Mouse (Mus musculus) MEL (cell line): ENCODE measurements around the gene Olfr10. TPM values are rescaled to one million over a fixed set of nuclear protein-coding genes. Genes with fewer than 3 reads are reported as not detected.

ENCODE experiments used
- DNase-seq: peaks from one replicate; pipeline ENCODE4 v3.0.0; 2011; ENCODE audit warnings: low read depth, low spot score
- H3K27ac ChIP-seq: 2 replicates; pipeline ENCODE4 v1.5.1; 2012; ENCODE audit warnings: low read depth, mild to moderate bottlenecking, control low read depth, low read length, moderate library complexity; ENCODE audit not compliant: control insufficient read depth
- H3K27me3 ChIP-seq, 2 experiments: fragments of 150-350 bp in 1 of 2; sonication (generic) in 1 of 2; 2 replicates each; pipeline ENCODE4 v1.6.1; 2012; ENCODE audit warnings: low read length in 2 of 2, mild to moderate bottlenecking in 2 of 2, improper control_type of control experiment in 1 of 2, moderate library complexity in 1 of 2; ENCODE audit not compliant: insufficient read depth in 2 of 2, control insufficient read depth in 1 of 2
- H3K36me3 ChIP-seq, 2 experiments: 2 replicates each; pipeline ENCODE4 v1.6.1; 2012 to 2014; ENCODE audit warnings: low read length in 2 of 2, improper control_type of control experiment in 1 of 2, inconsistent platforms in 1 of 2, mild to moderate bottlenecking in 1 of 2; ENCODE audit not compliant: insufficient read depth in 2 of 2, control insufficient read depth in 1 of 2
- H3K4me1 ChIP-seq, 2 experiments: fragments of 150-350 bp in 1 of 2; sonication (generic) in 1 of 2; 2 replicates each; pipeline ENCODE4 v1.6.1; 2012; ENCODE audit warnings: low read length in 2 of 2, improper control_type of control experiment in 1 of 2, mild to moderate bottlenecking in 1 of 2; ENCODE audit not compliant: insufficient read depth in 2 of 2, control insufficient read depth in 1 of 2
- H3K4me3 ChIP-seq, 2 experiments: fragments of 150-350 bp in 1 of 2; sonication (generic) in 1 of 2; 2 replicates each; pipeline ENCODE4 v1.5.1; 2012; ENCODE audit warnings: low read depth in 2 of 2, low read length in 2 of 2, mild to moderate bottlenecking in 2 of 2, moderate library complexity in 2 of 2, control low read depth in 1 of 2, improper control_type of control experiment in 1 of 2; ENCODE audit not compliant: control insufficient read depth in 1 of 2, insufficient read depth in 1 of 2
- H3K79me2 ChIP-seq: 2 replicates; pipeline ENCODE4 v1.6.1; 2012; ENCODE audit warnings: mild to moderate bottlenecking, low read length, moderate library complexity; ENCODE audit not compliant: control insufficient read depth, poor library complexity, insufficient read depth
- H3K9ac ChIP-seq: 2 replicates; pipeline ENCODE4 v1.6.1; 2012; ENCODE audit warnings: low read depth, mild to moderate bottlenecking, control low read depth, low read length, moderate library complexity; ENCODE audit not compliant: control insufficient read depth, poor library complexity, severe bottlenecking
- H3K9me3 ChIP-seq: fragments of 150-350 bp; sonication (generic); replicated peaks from 2 replicates; pipeline ENCODE4 v1.6.1; 2012; ENCODE audit warnings: mild to moderate bottlenecking, low read length, improper control_type of control experiment, moderate library complexity; ENCODE audit not compliant: insufficient read depth
- BHLHE40 ChIP-seq: IDR thresholded peaks from 2 replicates; pipeline ENCODE4 v1.6.1; 2012; ENCODE audit warnings: low read depth, mild to moderate bottlenecking, inconsistent platforms, low read length, improper control_type of control experiment, borderline replicate concordance
- ELF1 ChIP-seq: IDR thresholded peaks from 2 replicates; pipeline ENCODE4 v1.6.1; 2014; ENCODE audit warnings: low read depth, mild to moderate bottlenecking, inconsistent platforms, low read length, improper control_type of control experiment, moderate library complexity
- ETS1 ChIP-seq: IDR thresholded peaks from 2 replicates; pipeline ENCODE4 v1.6.1; 2012; ENCODE audit warnings: low read depth, mild to moderate bottlenecking, inconsistent platforms, low read length, improper control_type of control experiment, moderate library complexity
- HCFC1 ChIP-seq: IDR thresholded peaks from 2 replicates; pipeline ENCODE4 v1.6.1; 2012; ENCODE audit warnings: low read depth, mild to moderate bottlenecking, inconsistent platforms, low read length, improper control_type of control experiment, moderate library complexity
- MYB ChIP-seq: IDR thresholded peaks from 2 replicates; pipeline ENCODE4 v1.6.1; 2011; ENCODE audit warnings: mild to moderate bottlenecking, low read depth, low read length, improper control_type of control experiment
- NELFE ChIP-seq: IDR thresholded peaks from 2 replicates; pipeline ENCODE4 v1.6.1; 2011; ENCODE audit warnings: low read depth, low read length, improper control_type of control experiment
- TBP ChIP-seq: IDR thresholded peaks from 2 replicates; pipeline ENCODE4 v1.8.0; 2011; ENCODE audit warnings: low read depth, low read length, improper control_type of control experiment
- TCF12 ChIP-seq: IDR thresholded peaks from 2 replicates; pipeline ENCODE4 v1.6.1; 2014; ENCODE audit warnings: low read depth, mild to moderate bottlenecking, inconsistent platforms, low read length, improper control_type of control experiment, moderate library complexity
- ZC3H11A ChIP-seq: IDR thresholded peaks from 2 replicates; pipeline ENCODE4 v1.6.1; 2012; ENCODE audit warnings: low read depth, mild to moderate bottlenecking, inconsistent platforms, low read length, improper control_type of control experiment
- ZNF384 ChIP-seq: IDR thresholded peaks from 2 replicates; pipeline ENCODE4 v1.6.1; 2012; ENCODE audit warnings: low read depth, mild to moderate bottlenecking, inconsistent platforms, low read length, improper control_type of control experiment
- polyA plus RNA-seq, 2 experiments: library from polyadenylated mRNA; stranded (reverse) in 1 of 2; unstranded in 1 of 2; fragments of >175 nt in 1 of 2; fragments of >200 nt in 1 of 2; gene quantifications; 2 replicates each; pipeline versions ENCODE4 v1.2.1 to v1.2.4; 2012; ENCODE audit warnings: low replicate concordance in 2 of 2, low read depth in 1 of 2; ENCODE audit not compliant: insufficient read length in 2 of 2, insufficient read depth in 1 of 2, missing spikeins in 1 of 2
- total RNA-seq: library from RNA; depleted of rRNA; stranded (reverse); fragments of 300-350 nt; gene quantifications from 2 replicates; pipeline ENCODE4 v1.2.3, GENCODE M21; 2012; rRNA removed

Olfr10 gene
- total and polyA plus RNA-seq, 3 experiments, result not detected

DNA sequence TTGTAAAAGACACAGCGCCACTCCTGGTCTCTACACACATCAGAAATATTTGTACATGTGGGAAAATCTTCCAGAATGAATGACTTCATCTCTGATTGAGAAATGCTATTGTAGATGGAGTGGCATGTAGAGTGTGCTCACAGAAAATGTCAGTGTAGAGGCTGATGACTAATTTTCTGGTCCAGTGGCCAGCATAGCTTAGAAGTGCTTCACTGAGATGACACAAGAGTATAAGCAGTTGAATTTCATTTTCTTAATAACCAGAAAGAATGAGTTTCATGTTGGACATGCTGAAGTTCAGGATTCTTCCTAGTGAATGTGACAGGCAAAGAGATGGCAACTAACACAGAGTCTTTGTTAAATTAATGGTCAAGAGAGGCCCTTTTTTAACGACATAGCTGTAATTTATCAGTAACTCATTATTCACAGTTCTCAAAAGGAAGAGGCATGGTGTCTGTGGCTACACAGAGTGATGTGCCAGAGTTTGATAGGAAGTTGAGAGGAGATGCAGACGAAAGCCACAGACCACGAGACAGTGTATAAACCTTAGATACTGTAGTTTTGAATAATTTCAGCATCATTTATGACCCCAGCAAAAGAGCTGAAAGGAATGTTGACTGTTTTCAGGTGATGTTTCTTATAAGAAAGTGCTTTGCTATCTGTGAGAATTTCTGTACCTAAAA, 32.8 kb downstream of the Olfr10 start:
- DNase-seq, result no peak
- no peak overlapping the region for H3K9ac ChIP-seq
- H3K27ac ChIP-seq, result no peak overlapping the region
- H3K4me1 ChIP-seq, result no peaks in the 10 kb centered on the region
- no peak overlapping the region for H3K4me3 ChIP-seq
- H3K27me3 ChIP-seq, result no peaks in the 10 kb centered on the region; a peak in 1 of 4 replicates
- H3K36me3 ChIP-seq, result no peaks in the 10 kb centered on the region
- TF ChIP-seq BHLHE40 (no peak), ETS1 (no peak), MYB (no peak), TBP (no peak), ZNF384 (no peak), NELFE (no peak), HCFC1 (no peak), ELF1 (no peak), TCF12 (no peak), ZC3H11A (no peak)
- TF ChIP-seq, all 39 proteins: peak for 0
- Histone ChIP-seq H3K79me2 (no peaks in the 10 kb centered on the region), H3K9me3 (no peaks in the 10 kb centered on the region)

Other genes with a start within 250 kb of the Olfr10 start
- 0.75 and 0.77 TPM in 2 replicates for gene Tgtp2, start 240.5 kb upstream of the Olfr10 start, total RNA-seq
- under 1 TPM in 1 of 2 experiments, not detected in 1; 0.54 TPM for gene Tgtp2, start 240.5 kb upstream of the Olfr10 start, polyA plus RNA-seq
- 35.2 and 48.0 TPM in 2 replicates for gene Ifi47, start 228.2 kb upstream of the Olfr10 start, total RNA-seq
- 10 to 100 TPM in 1 of 2 experiments, not detected in 1; 26.4 TPM for gene Ifi47, start 228.2 kb upstream of the Olfr10 start, polyA plus RNA-seq
- gene Olfr1396, start 189.9 kb upstream of the Olfr10 start, total RNA-seq, result not detected in 2 replicates
- gene Olfr1396, start 189.9 kb upstream of the Olfr10 start, polyA plus RNA-seq, result under 1 TPM in 1 of 2 experiments, not detected in 1; 0.06 TPM
- gene Olfr1395, start 162.5 kb upstream of the Olfr10 start, total RNA-seq, result not detected in 2 replicates
- gene Olfr1395, start 162.5 kb upstream of the Olfr10 start, polyA plus RNA-seq, result not detected
- not detected in 2 replicates for gene Olfr1394, start 150.4 kb upstream of the Olfr10 start, total RNA-seq
- not detected for gene Olfr1394, start 150.4 kb upstream of the Olfr10 start, polyA plus RNA-seq
- gene Btnl9, start 117.6 kb upstream of the Olfr10 start, total RNA-seq, result not detected in 2 replicates
- under 1 TPM in 1 of 2 experiments, not detected in 1; 0.03 TPM for gene Btnl9, start 117.6 kb upstream of the Olfr10 start, polyA plus RNA-seq
- 30.8 and 31.8 TPM in 2 replicates for gene Zfp62, start 101.4 kb upstream of the Olfr10 start, total RNA-seq
- 100 to 1,000 TPM in 1 of 2 experiments, 10 to 100 TPM in 1; 16.7 to 132 TPM for gene Zfp62, start 101.4 kb upstream of the Olfr10 start, polyA plus RNA-seq
- gene Mgat1, start 60.5 kb upstream of the Olfr10 start, total RNA-seq, result 41.1 and 41.9 TPM in 2 replicates
- gene Mgat1, start 60.5 kb upstream of the Olfr10 start, polyA plus RNA-seq, result 10 to 100 TPM in 1 of 2 experiments, not detected in 1; 44.3 TPM
- gene Olfr1393, start 26.4 kb upstream of the Olfr10 start, total RNA-seq, result not detected in 2 replicates
- gene Olfr1393, start 26.4 kb upstream of the Olfr10 start, polyA plus RNA-seq, result not detected
- not detected in 2 replicates for gene Olfr1392, start 19.5 kb upstream of the Olfr10 start, total RNA-seq
- not detected for gene Olfr1392, start 19.5 kb upstream of the Olfr10 start, polyA plus RNA-seq
- not detected in 2 replicates for gene Olfr1391, start 18.0 kb downstream of the Olfr10 start, total RNA-seq
- not detected for gene Olfr1391, start 18.0 kb downstream of the Olfr10 start, polyA plus RNA-seq
- gene Olfr1390, start 30.4 kb downstream of the Olfr10 start, total RNA-seq, result not detected in 2 replicates
- not detected for gene Olfr1390, start 30.4 kb downstream of the Olfr10 start, polyA plus RNA-seq
- not detected in 2 replicates for gene Olfr1389, start 118.3 kb downstream of the Olfr10 start, total RNA-seq
- not detected for gene Olfr1389, start 118.3 kb downstream of the Olfr10 start, polyA plus RNA-seq
- 0.10 and 0.15 TPM in 2 replicates for gene Olfr1388, start 131.9 kb downstream of the Olfr10 start, total RNA-seq
- 100 to 1,000 TPM in 1 of 2 experiments, not detected in 1; 974 TPM for gene Olfr1388, start 131.9 kb downstream of the Olfr10 start, polyA plus RNA-seq
- not detected in 2 replicates for gene Olfr1387, start 150.6 kb downstream of the Olfr10 start, total RNA-seq
- not detected for gene Olfr1387, start 150.6 kb downstream of the Olfr10 start, polyA plus RNA-seq
- gene Olfr1386, start 160.3 kb downstream of the Olfr10 start, total RNA-seq, result not detected in 2 replicates
- not detected for gene Olfr1386, start 160.3 kb downstream of the Olfr10 start, polyA plus RNA-seq
- gene Olfr1385, start 184.3 kb downstream of the Olfr10 start, total RNA-seq, result not detected in 2 replicates
- gene Olfr1385, start 184.3 kb downstream of the Olfr10 start, polyA plus RNA-seq, result not detected
- gene Olfr1384, start 202.0 kb downstream of the Olfr10 start, total RNA-seq, result not detected in 2 replicates
- not detected for gene Olfr1384, start 202.0 kb downstream of the Olfr10 start, polyA plus RNA-seq
- gene Olfr1383, start 214.9 kb downstream of the Olfr10 start, total RNA-seq, result not detected in 2 replicates
- gene Olfr1383, start 214.9 kb downstream of the Olfr10 start, polyA plus RNA-seq, result not detected
- gene Olfr1382, start 223.5 kb downstream of the Olfr10 start, total RNA-seq, result not detected in 2 replicates
- gene Olfr1382, start 223.5 kb downstream of the Olfr10 start, polyA plus RNA-seq, result under 1 TPM in 1 of 2 experiments, not detected in 1; 0.03 TPM
- gene Olfr1381, start 238.7 kb downstream of the Olfr10 start, total RNA-seq, result not detected in 2 replicates
- gene Olfr1381, start 238.7 kb downstream of the Olfr10 start, polyA plus RNA-seq, result not detected